Mouse (Mus musculus) ovary, adult 18-20 months (tissue): Measurements from ENCODE around the gene Sh3bp5.
A peak's percentile ranks its signal among the peaks of the same experiment; 100 is the strongest.

ENCODE experiments used
- DNase-seq: peaks from one replicate; pipeline ENCODE4 v3.0.0; 2022; ENCODE audit warnings: low spot score, mixed read lengths

The Sh3bp5 gene

DNA sequence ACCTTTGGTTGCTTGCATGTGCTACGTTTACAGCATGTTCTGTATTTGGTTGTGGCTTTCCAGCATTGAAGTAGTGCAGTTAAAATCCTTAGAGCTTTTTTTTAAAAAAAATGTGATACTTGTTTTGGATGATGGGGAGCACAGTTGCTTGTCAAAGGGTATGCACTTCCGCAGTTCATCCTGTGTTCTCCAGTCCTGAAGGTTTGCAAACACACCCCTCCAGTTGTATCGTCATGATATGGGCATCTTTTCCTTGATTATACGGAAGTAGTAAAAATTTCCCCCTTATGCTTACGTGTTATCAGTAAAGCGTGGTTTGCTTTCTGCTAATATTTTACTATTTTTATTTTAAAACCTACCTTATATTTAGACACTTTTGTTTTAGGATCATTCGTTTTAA is 98.5 kb downstream of the Sh3bp5 start:
- no peak for DNase-seq

DNA sequence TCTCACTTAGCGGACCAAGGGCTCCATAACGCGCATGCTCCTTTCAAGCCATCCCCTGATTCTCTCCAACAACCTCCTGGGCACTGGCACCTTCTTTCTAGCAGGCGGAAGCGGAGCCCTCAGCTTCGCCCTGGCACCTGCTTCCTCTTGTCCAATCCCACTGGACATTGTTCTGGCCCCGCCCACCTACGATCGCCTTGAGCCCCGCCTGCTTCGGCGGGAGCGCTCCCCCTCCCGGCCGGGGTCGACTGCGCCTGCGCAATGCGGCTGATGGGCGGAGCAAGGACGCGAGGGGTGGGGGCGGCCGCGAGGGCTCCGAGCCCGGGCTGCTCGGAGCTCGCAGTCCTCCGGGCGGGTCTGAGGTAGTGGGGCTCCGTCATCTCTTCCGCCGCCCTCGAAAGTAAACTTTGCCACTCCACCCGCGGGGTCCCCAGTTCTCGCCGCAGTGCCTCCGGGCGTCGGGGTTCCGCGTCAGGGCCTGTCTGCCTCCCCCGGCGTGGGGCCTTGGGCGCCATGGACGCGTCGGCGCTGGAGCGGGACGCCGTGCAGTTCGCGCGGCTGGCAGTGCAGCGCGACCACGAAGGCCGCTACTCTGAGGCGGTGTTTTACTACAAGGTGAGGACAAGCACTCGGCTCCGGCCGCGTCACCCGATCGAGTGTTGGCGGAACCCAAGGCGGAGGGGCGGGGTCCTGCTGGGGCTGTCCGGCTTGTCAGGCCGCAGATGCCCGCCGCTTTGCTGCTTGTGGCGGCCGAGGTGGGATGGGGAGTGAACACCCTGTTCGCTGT is 99.3 kb downstream of the Sh3bp5 start, which contains the start of gene Capn7:
TSS of gene Capn7 (plus strand) at position 270 of the 787 bp plus-strand sequence.
- DNase-seq, result peak; percentile 96

DNA sequence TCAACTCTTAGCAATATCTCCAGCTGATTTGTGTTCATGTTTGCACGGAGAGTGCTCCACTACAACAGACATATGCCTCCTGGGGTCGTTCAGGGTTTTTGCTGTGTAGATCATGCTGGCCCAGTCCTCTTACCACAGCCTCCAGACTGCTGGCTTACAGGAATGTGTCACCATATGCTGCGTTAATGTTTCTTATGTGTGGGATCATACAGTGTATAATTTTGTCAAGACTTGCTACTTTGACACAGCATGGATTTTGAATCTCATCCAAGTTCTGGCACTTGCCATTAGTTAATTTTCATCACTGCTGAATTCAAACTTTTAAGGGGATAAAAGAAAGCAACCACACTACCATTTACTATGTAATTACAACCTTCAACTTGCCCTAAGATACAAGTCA is 100.1 kb downstream of the Sh3bp5 start:
- no peak for DNase-seq

DNA sequence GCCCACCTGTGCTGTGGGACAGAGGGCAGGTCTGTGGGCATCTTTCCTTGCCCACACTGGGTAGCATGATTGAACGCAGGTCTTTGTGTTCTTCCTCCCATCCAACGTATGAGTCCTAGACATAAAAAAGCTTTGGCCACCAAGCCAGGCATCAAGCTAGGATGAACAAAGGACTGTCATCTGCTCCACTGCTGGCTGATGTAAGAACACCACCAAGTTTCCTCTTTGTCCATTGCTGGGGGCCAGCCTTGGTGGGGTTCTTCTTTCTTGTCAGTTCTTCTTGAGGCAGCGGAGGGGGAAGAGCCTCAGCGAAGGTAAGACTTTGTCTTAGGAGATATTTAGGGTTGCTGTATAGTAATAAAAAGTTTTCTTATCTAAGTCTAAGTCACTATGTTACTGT is 104.9 kb downstream of the Sh3bp5 start:
- DNase-seq, result no peak

GRCm38 (mm10) chr14:31329741-31330140 is 106.1 kb downstream of the Sh3bp5 start:
- DNase-seq, result no peak

DNA sequence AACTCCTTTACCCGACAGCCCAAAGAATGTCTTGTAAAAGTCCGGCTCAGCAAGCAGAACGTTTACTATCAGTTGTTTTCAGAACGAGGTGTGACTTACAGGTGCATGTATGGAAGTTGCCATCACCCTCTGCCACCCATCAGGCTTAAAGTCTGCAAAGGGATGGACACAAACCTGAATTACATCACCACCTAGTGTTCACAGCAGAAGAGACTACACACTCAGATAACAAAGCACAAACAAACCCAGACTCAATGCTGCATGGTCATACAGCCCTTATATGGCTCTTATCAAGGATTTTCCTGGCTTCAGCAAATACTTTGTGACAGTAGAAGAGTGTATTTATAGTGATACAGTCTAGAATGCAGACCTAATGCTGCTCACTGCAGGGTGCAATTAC is 108.2 kb downstream of the Sh3bp5 start:
- DNase-seq, result no peak

DNA sequence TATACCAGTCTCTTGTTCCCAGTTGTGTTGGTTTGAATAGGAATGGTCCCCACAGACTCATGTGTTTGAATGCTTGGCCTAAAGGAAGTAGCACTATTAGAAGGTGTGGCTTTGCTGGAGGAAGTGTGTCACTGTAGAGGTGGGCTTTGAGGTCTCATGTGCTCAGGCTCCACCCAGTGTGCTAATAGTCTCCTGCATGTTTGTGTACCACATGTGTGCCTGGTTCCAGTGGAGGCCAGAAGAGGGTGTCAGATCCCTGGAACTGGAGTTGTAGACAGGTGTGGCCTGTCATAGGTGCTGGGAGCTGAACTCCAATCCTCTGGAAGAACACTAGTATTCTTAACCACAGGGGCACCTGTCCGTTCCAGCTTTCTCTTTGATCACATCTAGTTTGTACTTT is 108.7 kb downstream of the Sh3bp5 start:
- no peak for DNase-seq

- DNase-seq, result no peak
Observed at GRCm38 (mm10) chr14:31326770-31327169, 109.1 kb downstream of the Sh3bp5 start.

DNA sequence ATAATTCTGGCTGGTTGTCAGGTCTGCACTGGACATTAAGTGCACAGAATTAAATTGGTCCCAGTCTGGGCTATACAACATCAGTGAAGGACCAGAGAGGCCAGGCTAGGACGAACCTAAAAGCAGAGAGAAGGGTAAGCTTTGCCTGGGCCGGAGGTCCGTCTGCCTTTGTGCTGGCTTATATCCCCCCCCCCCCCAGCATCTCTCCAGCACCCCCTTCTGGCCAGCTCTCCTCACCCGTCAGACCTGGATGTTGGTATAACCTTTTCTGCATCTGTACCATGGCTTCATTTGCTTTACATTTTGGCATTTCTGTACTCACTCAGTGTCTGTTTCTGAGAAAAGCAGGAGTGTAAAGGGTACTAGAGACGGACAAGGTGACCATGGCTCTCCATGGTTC is 110.3 kb downstream of the Sh3bp5 start:
- DNase-seq, result no peak

GRCm38 (mm10) chr14:31324851-31325250 is 111.0 kb downstream of the Sh3bp5 start:
- DNase-seq, result no peak

GRCm38 (mm10) chr14:31323849-31324792 is 111.8 kb downstream of the Sh3bp5 start, which contains the start of gene Dnah1:
Gene Dnah1 (minus strand): TSS chr14:31323896.
- DNase-seq, result peak; percentile 49

GRCm38 (mm10) chr14:31323189-31323588 is 112.7 kb downstream of the Sh3bp5 start:
- DNase-seq, result no peak

DNA sequence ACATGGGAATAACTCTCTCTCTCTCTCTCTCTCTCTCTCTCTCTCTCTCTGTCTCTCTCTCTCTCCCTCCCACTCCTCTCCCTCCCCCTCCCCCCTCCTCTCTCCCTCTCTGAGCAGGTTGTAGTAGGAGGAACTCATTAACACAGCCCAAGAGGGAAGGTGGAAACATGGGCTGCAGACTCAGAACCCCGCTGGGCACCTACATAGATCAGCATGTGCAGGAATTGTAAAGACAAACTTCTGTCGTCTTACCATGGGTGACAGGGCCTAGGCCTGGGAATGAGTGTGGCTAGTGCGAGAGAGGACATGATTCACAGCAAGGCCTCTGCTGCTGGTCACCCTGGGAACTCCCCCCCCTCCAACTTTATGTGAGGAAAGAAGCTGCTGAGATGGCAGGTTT is 113.7 kb downstream of the Sh3bp5 start:
- DNase-seq, result no peak

- no peak for DNase-seq
Observed at GRCm38 (mm10) chr14:31321181-31321580, 114.7 kb downstream of the Sh3bp5 start.

- DNase-seq, result no peak
Observed at GRCm38 (mm10) chr14:31319546-31319945, 116.3 kb downstream of the Sh3bp5 start.

GRCm38 (mm10) chr14:31317754-31318153 is 118.1 kb downstream of the Sh3bp5 start:
- DNase-seq, result no peak

GRCm38 (mm10) chr14:31316613-31317012 is 119.3 kb downstream of the Sh3bp5 start:
- DNase-seq, result no peak

DNA sequence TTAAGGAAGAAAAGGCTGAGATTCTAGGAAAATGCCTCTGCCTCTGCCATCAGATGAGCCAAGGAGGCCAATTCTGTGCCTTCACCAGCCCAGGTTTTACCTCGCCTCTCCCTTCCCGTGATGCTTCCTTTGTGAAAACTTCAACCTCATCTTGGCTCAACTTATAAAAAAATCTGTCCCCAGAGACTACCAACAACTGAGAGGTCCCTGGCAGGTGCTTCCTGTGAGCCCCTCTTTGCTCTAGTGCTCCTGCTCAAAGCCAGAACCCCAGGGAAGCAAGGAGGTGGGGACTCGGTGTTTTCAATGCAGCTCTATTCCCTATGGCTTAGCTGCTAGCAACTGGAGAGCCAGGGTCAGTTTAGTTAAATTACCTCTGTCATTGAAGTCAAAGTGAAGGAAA is 122.7 kb downstream of the Sh3bp5 start:
- no peak for DNase-seq
